Mouse (Mus musculus) v-Abl transformed pro-B cells (cell line): ENCODE results near the gene Slamf8.

Experiments used
- in situ Hi-C, 2 experiments: fragments of 400-800 bp; cut with MboI; formaldehyde crosslinking; loops; one replicate each; pipeline ENCODE4 v1.15.1; 2025; ENCODE audit not compliant: unreplicated experiment in 2 of 2

The Slamf8 gene

GRCm38 (mm10) chr1:172590385-172590784, at the start of gene Slamf8:
Gene Slamf8 (minus strand): TSS chr1:172590568.
- in situ Hi-C loops = loop anchor here in 1 of 2 experiments (5.0 kb wide), 1 partner anchor 58 kb away; no protein-coding TSS in a partner anchor

DNA sequence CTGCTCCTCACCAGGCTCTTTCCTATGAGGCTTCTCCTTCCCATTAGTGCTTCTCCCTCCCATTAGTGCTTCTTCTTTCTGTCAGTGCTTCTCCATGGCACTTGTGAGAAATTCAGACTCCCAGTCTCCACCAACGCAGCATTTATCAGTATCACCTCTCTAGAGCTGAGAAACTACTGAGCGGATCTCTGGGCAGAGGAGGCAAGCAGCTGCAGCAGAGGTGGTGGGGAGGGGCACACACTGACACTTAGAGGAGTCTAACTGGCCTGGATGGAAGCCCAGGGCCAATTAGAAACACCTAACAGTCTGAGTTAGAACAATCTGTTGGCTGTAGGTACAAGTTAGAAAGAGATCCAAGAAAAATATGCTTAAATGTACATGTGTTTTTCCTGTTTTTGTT, 48.4 kb upstream of the Slamf8 start:
- in situ Hi-C loops = loop anchor here (5.0 to 25.0 kb wide), 3 partner anchors 226 to 1824 kb away; no protein-coding TSS in a partner anchor

- in situ Hi-C loops = loop anchor here (5.0 to 25.0 kb wide), 3 partner anchors 226 to 1824 kb away; no protein-coding TSS in a partner anchor
These were observed 47.4 kb upstream of the Slamf8 start for GRCm38 (mm10) chr1:172637801-172638200.

DNA sequence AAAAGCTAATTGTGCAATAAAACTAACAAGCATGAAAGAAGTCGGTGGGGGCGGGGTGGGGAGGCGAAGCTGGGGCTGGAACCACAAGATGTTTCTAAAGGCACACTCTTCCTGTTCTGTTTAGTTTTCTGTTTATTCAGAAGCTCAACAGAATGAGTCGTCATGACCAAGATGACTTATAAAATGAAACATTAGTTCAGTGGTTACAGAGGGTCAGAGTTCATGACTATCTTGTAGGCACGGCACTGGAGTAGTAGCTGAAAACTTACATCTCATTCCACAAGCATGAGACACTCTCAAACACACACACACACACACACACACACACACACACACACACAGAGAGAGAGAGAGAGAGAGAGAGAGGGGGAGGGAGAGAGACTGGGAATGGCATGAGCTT, 45.9 kb upstream of the Slamf8 start:
- in situ Hi-C loops = loop anchor here (5.0 to 25.0 kb wide), 3 partner anchors 224 to 1826 kb away; no protein-coding TSS in a partner anchor

GRCm38 (mm10) chr1:172635258-172635657, 44.9 kb upstream of the Slamf8 start:
- in situ Hi-C loops = loop anchor here (5.0 to 25.0 kb wide), 3 partner anchors 223 to 1827 kb away; no protein-coding TSS in a partner anchor

DNA sequence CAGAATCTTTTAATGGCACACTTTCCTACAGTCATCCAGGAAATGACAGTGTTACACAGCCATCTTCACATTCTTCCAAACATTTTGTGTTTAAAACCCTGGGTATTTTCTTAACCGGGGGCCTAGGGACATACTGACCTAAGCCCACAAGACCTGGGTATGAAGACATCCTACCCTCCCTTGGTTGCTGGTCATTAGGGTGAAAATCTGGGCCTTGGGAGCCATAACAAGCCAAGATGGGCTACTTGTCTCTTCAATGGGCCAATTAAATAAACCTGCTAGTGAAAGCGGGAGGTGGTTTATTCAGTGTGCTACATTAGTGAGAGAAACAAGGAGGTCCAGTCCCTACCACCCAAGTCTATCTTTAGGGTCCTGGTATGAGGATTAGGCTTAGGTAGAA, 43.8 kb upstream of the Slamf8 start:
- in situ Hi-C loops = loop anchor here (5.0 to 25.0 kb wide), 4 partner anchors 107 to 1828 kb away; no protein-coding TSS in a partner anchor

DNA sequence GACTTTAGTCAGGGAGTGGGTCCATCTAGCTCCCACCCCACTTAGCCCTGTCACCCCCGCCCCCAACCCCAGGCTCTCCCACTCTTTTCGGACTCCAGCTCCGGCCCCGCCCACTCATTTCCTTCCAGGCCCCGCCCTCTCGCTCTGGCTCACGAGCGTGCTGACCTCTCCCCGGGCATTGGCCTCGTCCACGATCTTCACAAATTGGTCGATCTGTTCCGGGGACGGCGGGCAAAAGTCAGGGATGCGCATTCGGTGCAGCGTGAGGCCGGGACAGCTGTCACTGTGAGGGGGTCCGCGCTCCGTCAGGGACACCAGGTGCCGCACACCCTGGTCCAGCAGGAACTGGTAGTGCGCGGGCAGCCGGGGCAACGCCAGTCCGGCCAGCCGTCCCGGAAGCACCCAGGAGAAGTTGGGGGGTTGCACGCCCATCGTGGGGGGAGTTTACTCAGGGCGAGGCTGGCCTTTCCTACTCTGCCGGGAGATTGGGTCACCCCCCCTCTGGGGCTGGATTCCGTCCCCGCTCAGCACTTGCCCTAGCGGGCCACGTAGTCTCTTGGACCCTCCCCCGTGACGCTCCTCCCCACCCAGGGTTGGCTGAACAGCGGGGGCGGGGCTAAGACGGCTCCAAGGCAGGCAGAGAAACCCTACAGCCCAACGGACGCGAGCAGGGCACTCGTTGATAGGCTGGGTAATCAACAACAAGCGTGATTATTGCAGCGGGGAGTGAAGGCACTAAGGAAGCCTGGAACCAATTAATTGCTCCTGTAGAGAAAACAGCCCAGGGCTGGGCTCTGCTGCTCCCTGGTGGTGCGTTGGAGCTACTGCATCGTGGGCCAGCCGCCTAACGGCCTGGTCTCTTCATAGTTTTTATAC, 42.3 kb upstream of the Slamf8 start, which contains the start of gene Dusp23:
Dusp23 (minus strand) TSS at position 512 of the 876 bp plus-strand sequence.
- in situ Hi-C loops = loop anchor here (5.0 to 25.0 kb wide), 4 partner anchors 105 to 1830 kb away; no protein-coding TSS in a partner anchor

GRCm38 (mm10) chr1:172631721-172632120, 41.4 kb upstream of the Slamf8 start:
- in situ Hi-C loops = loop anchor here (5.0 to 25.0 kb wide), 4 partner anchors 104 to 1831 kb away; no protein-coding TSS in a partner anchor

DNA sequence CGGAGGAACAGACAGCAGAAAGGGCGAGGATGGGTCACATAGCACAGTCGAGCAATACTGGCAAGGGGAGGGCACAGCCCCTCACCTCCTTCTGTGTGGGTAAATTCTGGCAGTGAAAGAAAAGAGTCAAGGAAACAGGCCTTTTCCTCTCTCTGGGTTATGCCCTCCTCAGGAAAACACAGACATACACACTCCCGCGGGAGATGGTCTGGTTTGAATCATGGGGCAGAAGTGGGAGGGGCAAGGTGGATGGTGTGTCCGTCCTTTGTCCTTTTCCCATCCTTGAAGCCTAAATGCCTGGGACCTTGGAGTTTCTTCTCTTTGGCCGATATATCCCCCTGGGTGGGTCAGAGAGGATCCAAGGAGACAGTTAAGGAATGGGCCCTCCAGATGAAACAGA, 39.5 kb upstream of the Slamf8 start:
- in situ Hi-C loops = loop anchor here (5.0 to 25.0 kb wide), 5 partner anchors 103 to 1832 kb away; no protein-coding TSS in a partner anchor

- in situ Hi-C loops = loop anchor here (10.0 to 25.0 kb wide), 2 partner anchors 768 to 1836 kb away; no protein-coding TSS in a partner anchor
These were observed 35.9 kb upstream of the Slamf8 start for GRCm38 (mm10) chr1:172626306-172626705.

- in situ Hi-C loops = loop anchor here in 1 of 2 experiments (10.0 kb wide), 1 partner anchor 771 kb away; no protein-coding TSS in a partner anchor
These were observed 33.7 kb upstream of the Slamf8 start for GRCm38 (mm10) chr1:172624081-172624480.

DNA sequence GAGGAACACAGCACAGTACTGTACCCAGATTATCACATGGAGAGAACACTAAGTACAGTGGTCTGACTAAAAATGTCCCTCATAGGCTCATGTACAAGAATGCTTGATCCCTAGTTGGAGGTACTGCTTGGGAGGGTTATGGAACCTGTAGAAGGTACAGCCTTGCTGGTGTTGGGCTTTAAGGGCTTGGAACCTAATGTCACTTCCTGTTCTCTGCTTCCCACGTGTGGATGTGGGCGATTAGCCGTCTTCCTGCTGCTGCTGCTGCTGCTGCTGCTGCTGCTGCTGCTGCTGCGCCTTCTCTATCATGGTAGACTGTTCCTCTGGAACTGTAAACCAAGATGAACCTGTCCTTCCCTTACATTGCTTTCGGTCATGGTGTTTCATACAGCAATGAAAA, 33.2 kb upstream of the Slamf8 start:
- in situ Hi-C loops = loop anchor here in 1 of 2 experiments (10.0 kb wide), 1 partner anchor 771 kb away; no protein-coding TSS in a partner anchor

DNA sequence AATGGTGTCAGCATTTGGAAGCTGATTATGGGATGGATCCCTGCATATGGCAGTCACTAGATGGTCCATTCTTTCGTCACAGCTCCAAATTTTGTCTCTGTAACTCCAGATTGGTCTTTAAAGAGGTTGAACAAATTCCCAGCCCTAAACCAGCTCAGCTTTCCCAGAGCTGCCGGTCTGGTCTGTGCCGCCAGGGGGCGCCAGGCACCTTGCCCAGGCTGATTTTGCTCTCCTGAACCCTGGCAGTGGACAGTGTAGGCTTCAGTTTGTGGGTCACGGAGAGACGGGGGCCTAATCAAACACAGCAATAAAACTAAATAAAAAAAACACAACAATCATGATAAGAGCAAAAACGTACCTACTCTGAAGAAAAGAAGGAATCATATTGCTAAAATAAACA, 28.9 kb upstream of the Slamf8 start:
- in situ Hi-C loops = no loop called here

DNA sequence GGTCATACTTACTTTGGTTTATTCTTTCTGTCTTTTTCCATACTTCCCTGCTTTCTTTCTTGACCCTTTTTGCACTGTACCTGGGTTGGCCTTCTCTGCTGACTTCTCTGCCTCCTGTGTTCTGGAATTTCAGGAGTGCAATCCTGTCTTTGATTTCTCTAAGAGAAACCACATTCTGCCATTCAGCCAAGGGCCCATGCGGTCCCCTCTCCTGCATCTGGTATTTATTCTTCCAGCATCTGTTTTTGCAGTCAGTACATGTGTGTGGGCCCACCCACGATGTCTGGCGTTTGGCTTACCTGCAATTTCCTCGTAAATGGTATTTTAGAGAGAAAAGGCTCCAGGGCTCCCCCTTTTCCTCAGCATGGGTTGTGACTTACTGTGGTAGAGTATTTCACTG, 27.8 kb upstream of the Slamf8 start:
- in situ Hi-C loops = no loop called here

- in situ Hi-C loops = no loop called here
These were observed 27.2 kb upstream of the Slamf8 start for GRCm38 (mm10) chr1:172617365-172618076.

- in situ Hi-C loops = no loop called here
These were observed 26.4 kb upstream of the Slamf8 start for GRCm38 (mm10) chr1:172616537-172617300.

DNA sequence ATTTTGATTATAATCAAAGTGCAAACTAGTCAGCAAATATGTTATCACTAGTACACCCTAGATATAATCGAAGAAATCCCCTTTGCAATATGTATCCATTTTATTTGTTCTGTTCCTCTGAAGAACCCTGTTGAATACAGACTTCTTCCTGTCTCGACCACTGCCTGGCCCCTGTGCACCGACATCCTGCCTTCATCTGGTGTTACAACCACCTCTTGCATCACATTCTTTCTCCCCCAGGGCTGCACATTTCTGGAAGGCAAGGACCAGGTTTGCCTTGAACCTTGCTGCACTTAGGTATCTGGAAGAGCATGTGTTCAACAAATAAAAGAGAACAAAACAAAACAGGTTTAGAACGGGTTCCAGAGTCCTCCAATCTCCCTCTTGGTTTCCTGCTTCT, 25.0 kb upstream of the Slamf8 start:
- in situ Hi-C loops = no loop called here

- in situ Hi-C loops = no loop called here
These were observed 24.3 kb upstream of the Slamf8 start for GRCm38 (mm10) chr1:172614654-172615053.

DNA sequence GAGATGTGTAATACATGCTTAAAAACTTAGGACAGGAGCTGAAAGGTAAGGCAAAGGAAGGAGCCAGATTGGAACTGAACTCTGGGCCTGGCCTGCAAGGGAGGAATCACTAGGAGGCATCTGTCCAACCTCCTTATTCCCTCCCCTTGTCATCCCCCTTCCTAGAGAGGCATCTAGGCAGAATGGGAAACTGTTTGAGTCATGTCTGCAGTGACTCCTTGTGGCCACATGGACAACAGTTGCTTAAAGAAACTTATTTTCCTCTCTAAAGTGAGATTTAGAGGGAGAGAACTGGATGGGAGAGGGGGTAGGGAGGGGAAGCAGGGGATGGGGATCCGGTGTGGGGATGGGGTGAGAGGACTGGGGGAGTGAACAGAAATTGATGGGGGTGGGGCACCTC, 22.4 kb upstream of the Slamf8 start:
- in situ Hi-C loops = no loop called here

DNA sequence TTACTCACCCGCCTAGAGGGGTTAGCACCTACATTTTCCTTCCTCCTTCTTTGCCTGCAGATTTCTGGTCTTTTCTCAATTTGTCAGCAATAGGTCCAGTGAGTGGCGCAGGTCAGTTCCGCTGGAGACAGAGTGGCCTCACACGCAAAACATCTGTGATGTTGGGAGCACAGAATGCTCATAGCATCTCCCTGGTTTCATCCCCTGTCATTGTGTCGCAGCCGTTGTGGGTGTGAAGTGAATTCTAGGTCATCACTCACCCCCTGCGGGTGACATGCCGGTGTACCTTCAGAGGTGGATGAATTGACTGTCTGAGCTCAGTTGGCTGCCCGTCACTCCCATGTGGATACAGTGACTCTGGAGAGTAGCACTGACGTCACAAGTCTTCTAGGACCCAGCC, 20.9 kb upstream of the Slamf8 start:
- in situ Hi-C loops = no loop called here
